Mouse (Mus musculus) megakaryocyte, adult 5-6 weeks (primary cell): ENCODE data around the gene E030018B13Rik. TPM values are rescaled to one million over a fixed set of nuclear protein-coding genes. Genes with fewer than 3 reads are reported as not detected.
A peak's percentile ranks its signal among the peaks of the same experiment; 100 is the strongest.

Experiments used
- ATAC-seq: 2 replicates; pipeline ENCODE4 v1.8.0; 2016; ENCODE audit warnings: mild to moderate bottlenecking, inconsistent platforms; ENCODE audit not compliant: poor library complexity, severe bottlenecking
- total RNA-seq, 2 experiments: library from RNA; stranded (forward) in 1 of 2; stranded (reverse) in 1 of 2; fragments of 153-499, 151-499 nt in 1 of 2; fragments of 221-1000, 200-1000 nt in 1 of 2; gene quantifications; 2 replicates each; pipeline versions ENCODE4 v1.2.3 to v1.2.4; 2015 to 2017

Gene E030018B13Rik
- total RNA-seq, 2 experiments from 2014 or later = not detected

DNA sequence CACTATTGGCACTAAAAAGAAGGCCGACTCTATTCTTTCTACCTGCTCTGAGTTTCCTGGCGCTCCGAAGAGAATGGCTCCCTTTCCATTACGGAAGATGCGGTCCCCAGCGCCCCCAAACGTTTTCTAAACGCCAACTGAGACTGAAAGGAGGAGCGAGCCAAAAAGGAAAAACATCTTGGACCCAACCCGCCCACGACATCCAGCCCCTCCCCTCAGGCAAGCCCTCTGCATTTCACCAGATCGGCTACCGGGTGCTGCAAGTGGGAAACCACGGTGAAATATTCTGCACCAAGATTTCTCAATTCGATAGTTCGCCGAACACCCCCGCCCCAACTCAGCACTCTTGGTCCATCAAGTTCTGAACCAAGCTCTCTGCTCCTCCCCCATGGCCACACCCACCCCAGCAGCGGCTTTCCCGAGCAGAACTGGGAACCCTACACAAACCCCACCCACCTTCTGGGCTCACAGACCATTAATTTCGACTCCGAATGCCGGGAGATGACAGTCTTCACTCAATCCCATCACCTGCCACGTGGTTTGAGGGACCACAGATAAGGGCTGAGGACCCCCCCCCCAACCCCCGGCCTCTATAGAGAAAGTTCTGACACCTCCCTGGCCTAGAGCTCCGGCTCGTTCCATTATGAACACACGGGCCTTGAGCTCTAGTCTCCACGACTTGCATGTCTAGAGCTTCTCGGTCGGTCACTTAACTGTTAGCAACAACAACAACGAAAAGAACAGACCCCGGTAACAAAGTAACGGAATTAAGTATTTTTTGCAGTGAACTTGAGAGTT is 19.7 kb downstream of the E030018B13Rik start:
- peak; percentile 19 for ATAC-seq

DNA sequence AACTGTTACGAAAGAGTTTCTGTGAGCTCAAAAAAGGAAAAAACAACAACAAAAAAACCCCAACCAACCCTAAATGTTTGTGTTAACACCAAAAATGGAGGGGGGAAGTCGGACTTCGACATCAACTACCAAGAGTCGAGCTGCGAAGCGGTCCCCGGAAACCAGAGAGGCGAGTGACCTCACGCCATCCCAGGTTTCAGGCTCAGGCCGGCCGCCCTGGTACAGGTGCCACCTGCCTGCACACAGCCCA is 20.3 kb downstream of the E030018B13Rik start:
- no peak for ATAC-seq

- peak; percentile 30 for ATAC-seq
Measured at GRCm38 (mm10) chr7:63937236-63938065, 20.8 kb downstream of the E030018B13Rik start.

DNA sequence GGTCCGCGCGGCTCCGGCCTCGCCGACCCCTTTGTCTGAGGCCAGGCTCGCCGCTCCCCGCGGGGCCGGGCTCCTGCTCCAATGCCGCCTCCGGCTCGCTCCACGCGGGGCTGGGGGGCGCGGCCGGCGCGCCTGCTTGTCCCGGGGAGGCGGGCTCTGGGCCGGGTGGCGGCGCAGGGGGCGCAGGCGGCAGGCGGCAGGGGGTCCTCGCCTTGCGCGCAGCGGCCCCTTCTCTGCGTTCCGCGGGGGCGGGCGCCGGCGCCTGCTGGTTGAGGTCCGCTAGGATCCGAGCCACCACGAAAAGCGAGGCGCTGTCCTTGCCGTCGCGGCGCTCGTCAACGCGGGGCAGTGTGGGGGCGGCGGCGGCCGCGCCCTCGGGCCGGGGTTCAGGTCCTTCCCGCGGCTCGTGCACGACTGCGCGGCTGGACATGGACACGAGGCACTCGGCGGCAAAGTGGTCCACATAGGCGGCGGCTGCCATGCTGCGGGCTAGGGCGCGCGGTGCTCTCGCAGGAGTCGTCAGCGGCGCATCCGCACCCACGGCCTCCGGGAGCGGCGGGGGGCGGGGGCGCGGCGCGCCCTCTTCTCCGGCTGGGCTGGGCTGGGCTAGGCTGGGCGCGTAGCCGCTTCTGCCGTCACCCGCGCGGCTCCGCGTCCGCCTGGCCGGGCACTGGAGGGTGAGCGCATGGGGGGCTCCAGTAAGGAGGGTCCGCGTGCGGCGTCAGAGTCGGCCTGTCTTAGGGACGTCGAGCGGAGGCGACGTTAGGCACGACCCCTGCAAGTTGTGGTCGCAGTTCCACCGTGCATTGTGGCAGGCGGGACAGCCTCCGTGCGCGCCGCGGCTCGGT is 21.6 kb downstream of the E030018B13Rik start:
- ATAC-seq = no peak; the same call in 1 of the 2 replicates

- ATAC-seq = peak; percentile 46
Measured at GRCm38 (mm10) chr7:63938914-63939396, 22.3 kb downstream of the E030018B13Rik start, which contains the start of gene Klf13. TSS of gene Klf13 (minus strand) at chr7:63938915.

GRCm38 (mm10) chr7:63939397-63939951 is 22.8 kb downstream of the E030018B13Rik start:
- ATAC-seq = peak; percentile 14

DNA sequence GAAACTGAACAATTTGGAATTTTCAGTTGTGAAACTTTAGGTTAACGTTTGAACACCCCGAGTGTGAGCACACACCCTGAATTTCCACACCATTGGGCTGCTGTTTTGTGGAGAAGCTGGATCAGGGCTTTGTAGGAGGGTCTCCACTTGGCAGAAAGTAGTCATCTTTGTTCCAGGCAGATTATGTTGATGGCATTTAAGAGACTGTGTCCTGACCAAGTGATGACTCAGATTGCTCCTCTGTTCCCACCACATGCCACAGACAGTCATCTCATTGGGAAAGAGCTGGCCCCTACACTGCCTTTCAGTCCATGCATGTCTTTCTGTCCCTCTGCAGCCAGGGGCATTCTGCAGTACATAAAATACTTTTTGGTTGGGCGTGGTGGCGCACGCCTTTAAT is 23.7 kb downstream of the E030018B13Rik start:
- no peak for ATAC-seq

- no peak for ATAC-seq
Measured at GRCm38 (mm10) chr7:63941050-63941449, 24.4 kb downstream of the E030018B13Rik start.

DNA sequence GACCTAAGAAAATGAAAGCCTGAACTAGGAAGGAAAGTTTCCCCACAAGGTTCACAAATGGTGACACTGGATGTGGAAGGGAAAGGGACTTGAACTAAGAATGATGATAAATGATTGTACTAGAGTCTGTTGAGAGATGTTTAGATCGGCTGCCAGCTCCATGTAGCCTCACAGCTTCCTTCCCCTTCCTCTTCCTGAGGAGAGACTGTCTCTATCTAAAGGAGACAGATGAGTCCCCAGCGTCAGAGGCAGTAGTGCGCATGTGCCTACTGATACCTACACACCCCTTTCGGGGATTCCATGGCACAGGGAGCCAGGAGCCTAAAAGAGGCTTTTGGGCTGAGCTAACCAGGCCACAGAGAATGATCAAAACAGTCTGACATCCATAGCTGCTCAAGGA is 24.8 kb downstream of the E030018B13Rik start:
- ATAC-seq = no peak

- no peak for ATAC-seq
Measured at GRCm38 (mm10) chr7:63943946-63944345, 27.3 kb downstream of the E030018B13Rik start.

DNA sequence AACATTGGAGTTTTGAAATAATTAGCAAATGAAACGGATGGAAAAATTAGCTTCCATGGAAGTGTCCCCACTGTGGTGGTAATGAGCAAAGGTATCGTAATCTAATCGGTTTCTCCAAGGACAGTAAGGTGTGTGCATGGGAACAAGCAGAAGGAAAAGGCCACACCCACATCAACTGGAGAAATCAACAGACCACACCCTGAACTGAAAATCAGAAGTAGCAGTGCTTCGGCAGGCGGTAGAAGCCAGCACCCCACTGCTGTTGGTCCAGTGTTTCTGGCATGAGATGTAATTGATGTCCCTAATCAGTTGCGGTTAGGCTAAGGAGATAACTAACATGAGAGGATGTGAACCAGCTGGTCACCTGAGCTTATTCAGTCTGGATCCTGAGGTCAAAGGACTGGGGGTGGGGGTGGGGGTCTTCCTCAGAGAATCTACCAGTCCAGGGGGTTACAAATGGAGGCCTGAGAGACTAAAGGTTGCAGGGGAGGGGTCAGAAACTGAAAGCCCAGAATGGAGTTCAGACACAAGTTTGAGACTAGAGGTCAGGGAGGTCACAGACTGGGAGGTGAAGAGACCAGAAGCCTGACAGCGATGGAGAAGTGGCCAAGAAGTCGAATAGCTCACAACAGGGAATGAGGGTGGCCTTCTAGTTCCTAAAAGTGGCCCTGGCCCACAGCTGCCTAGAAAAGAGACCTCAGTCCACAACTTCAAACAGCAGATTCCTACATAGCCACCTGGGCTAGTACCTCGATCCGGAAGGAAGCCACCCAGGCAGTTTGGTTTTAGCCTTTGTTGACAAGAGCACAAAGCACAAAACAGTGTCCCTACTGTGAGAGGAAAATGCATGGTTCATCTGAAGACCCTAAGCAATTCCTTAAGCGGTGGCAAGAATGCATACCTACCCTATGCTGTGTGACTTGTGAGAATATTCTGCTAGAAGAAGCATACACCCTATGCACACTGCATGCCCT is 31.1 kb downstream of the E030018B13Rik start:
- no peak for ATAC-seq

DNA sequence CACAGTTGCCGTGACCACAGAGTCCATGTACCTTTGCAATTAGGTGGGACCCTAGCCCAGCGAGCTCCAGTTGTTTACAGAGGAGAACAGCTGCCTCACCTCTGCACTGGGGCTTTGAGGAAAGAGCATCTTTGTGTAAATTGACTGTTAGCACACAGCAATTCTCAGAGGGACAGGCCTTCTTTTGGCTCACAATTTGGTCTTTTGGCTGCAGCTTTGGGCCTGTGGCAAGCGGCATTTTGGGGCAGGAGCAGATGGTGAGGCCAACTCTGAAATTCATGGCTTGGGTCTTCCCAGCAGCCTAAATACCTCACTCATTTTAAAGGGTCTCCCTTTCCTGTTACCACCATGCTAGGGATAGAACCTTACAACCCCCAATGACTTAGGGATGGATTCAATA is 32.5 kb downstream of the E030018B13Rik start:
- no peak for ATAC-seq

GRCm38 (mm10) chr7:63950931-63951607 is 34.4 kb downstream of the E030018B13Rik start:
- ATAC-seq = no peak

DNA sequence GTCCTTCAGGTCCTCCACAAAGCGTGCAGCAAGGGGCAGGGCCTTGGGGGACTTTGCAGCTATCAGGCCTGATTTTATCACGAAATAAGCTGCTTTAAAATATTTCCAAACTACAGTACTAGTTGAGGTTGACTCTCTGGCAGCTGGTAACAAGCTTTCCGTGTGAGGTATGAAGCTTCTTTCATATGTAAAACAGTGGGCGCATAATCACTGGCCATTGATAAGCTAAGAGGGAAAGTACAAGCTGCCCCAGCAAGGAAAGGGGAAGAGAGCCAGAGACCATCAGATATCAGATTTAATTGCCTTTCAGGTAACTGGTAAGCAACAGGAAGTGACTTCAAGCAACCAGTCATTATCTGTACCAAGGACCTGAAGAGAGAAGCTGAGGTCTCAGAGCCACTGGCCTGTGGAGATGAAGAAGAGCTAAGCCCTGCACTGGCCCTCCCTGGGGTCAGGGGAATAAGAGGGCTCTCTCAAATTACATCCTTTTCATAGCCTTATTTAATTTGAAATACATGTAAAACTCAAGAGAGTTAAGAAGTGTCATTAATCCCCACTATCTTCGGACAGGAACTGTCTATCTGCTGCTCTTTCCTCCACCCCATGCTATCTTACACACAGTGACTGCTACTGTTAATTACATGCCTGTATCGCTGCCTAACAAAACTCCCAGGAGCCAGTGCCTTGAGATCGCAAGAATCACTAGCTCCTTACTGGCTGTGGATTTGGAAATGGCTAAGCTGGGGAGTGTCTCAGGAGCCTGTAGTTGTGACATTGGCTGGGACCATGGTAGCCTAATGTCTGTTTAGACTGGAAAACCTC is 35.6 kb downstream of the E030018B13Rik start:
- ATAC-seq = peak; percentile 75

DNA sequence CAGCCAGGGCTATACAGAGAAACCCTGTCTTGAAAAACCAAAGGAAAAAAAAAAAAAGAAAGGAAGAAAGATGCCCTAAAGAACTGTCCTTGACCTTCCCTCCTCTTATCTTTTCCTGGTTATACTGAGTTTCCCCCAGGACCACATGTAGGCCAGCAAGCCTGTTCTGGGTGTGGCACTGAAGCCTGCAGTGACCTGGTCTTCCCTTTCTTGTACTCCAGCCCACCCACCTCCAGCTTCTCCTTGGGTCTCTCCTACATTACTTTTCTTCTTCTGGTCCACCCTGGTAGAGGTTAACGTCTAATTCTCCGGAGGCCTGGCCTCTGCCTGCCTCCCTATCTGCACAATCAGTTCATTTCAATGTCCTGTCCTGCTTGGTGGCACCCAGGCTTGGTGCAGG is 38.8 kb downstream of the E030018B13Rik start:
- no peak for ATAC-seq

DNA sequence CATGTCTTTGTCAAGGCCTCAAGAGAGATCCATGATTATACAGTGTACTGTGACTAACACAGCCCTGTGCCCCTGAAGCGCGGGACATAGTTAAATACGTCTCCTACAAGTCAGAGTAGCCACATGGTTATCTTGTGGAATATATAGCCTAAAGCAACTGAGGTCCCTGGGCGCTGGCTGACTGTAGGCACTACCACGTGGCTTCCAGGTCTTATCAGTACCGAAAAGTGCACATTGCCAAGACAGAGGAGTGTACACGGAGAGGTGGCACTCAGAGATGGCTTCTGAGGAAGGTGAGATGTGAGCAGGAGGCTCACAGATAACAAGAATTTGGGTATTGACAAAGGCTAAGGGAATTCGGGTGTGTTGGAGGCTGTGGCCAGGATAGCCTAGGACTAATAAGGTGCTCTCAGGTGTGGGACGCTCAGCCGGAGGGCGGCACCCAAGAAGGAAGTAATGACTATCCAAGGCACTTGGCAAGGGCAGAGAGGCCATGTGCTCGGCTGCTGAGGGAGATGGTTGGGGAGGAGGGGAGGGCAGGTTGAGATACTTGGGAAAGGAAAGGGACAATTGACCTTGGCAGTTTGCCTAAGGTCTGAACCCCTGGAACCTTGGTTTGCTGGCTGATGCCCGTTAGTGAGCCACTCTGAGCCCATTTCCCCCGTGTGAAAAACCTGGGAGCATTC is 39.6 kb downstream of the E030018B13Rik start:
- ATAC-seq = peak; percentile 36; the same call in 1 of the 2 replicates

DNA sequence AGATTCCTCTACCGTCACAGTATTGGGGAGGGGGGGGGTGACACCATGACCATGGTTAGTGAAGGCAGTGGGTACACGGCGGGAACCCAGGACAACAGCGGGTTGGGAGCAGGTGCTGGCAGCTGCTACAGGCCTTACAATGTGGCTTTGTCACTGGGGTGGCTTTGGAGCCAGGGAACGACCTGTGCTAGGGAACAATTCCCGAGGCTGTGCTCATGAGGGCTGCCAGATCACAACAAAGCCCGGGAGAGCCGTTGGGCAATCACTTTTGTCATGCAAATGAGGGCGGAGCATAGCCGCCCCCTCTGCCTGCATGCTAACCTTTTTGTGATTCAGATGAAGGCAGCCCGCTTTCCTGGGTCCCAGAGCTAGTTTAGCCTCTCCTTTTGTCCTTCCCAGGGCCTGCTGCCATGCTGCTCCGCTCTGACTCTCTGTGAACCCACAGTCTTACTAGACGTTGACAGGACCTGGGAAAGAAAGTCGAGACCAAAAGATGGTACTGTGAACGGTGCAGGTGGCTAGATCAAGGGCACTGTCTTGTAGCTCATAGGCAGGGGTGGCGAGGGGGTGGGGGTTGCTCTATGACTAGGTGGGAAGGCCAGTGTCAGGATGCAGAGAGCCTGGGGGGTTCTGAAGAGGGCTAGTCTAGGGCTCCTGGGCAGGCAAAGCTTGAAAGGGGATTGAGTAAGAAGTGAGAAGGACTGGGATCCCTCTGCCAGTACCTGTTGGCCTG is 40.5 kb downstream of the E030018B13Rik start:
- no peak for ATAC-seq
